Mouse (Mus musculus) thymus, adult 18-20 months (tissue): ENCODE results near the gene Theg.

Source experiments
- DNase-seq, 2 experiments: peaks; one replicate each; pipeline ENCODE4 v3.0.0; 2022; ENCODE audit warnings: mixed read lengths in 2 of 2

The Theg gene

GRCm38 (mm10) chr10:79594111-79594510, 7.0 kb upstream of the Theg start:
- no peak for DNase-seq

GRCm38 (mm10) chr10:79590702-79591101, 3.6 kb upstream of the Theg start:
- DNase-seq = no peak

- no peak for DNase-seq
Observed at GRCm38 (mm10) chr10:79587752-79588126, 608 bp upstream of the Theg start.

GRCm38 (mm10) chr10:79586243-79586642, 888 bp downstream of the Theg start:
- DNase-seq = no peak

GRCm38 (mm10) chr10:79585723-79586122, 1.4 kb downstream of the Theg start:
- DNase-seq = no peak

- no peak for DNase-seq
Observed at GRCm38 (mm10) chr10:79585136-79585535, 2.0 kb downstream of the Theg start.

- DNase-seq = no peak
Observed at GRCm38 (mm10) chr10:79584426-79584825, 2.7 kb downstream of the Theg start.

GRCm38 (mm10) chr10:79584021-79584420, 3.1 kb downstream of the Theg start:
- no peak for DNase-seq

- DNase-seq = no peak
Observed at GRCm38 (mm10) chr10:79581501-79581900, 5.6 kb downstream of the Theg start.

- DNase-seq = no peak
Observed at GRCm38 (mm10) chr10:79580811-79581210, 6.3 kb downstream of the Theg start.

- DNase-seq = no peak
Observed at GRCm38 (mm10) chr10:79580356-79580755, 6.8 kb downstream of the Theg start.

- no peak for DNase-seq
Observed at GRCm38 (mm10) chr10:79579781-79580180, 7.3 kb downstream of the Theg start.

GRCm38 (mm10) chr10:79578891-79579290, 8.2 kb downstream of the Theg start:
- no peak for DNase-seq

- no peak for DNase-seq
Observed at GRCm38 (mm10) chr10:79578276-79578675, 8.9 kb downstream of the Theg start.

- no peak for DNase-seq
Observed at GRCm38 (mm10) chr10:79577376-79577775, 9.8 kb downstream of the Theg start.

GRCm38 (mm10) chr10:79575754-79576153, 11.4 kb downstream of the Theg start:
- no peak for DNase-seq

GRCm38 (mm10) chr10:79574796-79575195, 12.3 kb downstream of the Theg start:
- DNase-seq = no peak

- DNase-seq = no peak
Observed at GRCm38 (mm10) chr10:79574350-79574749, 12.8 kb downstream of the Theg start.

- no peak for DNase-seq
Observed at GRCm38 (mm10) chr10:79573611-79574010, 13.5 kb downstream of the Theg start.

- no peak for DNase-seq
Observed at GRCm38 (mm10) chr10:79571314-79571713, 15.8 kb downstream of the Theg start.

- no peak for DNase-seq
Observed at GRCm38 (mm10) chr10:79569921-79570320, 17.2 kb downstream of the Theg start.

GRCm38 (mm10) chr10:79559716-79560115, 27.4 kb downstream of the Theg start:
- no peak for DNase-seq

- no peak for DNase-seq
Observed at GRCm38 (mm10) chr10:79557496-79557895, 29.6 kb downstream of the Theg start.

GRCm38 (mm10) chr10:79556951-79557350, 30.2 kb downstream of the Theg start:
- no peak for DNase-seq

- no peak for DNase-seq
Observed at GRCm38 (mm10) chr10:79555238-79555724, 31.9 kb downstream of the Theg start.
